ENCODE assay signal across 30 mouse cellular contexts in the genomic region with DNA sequence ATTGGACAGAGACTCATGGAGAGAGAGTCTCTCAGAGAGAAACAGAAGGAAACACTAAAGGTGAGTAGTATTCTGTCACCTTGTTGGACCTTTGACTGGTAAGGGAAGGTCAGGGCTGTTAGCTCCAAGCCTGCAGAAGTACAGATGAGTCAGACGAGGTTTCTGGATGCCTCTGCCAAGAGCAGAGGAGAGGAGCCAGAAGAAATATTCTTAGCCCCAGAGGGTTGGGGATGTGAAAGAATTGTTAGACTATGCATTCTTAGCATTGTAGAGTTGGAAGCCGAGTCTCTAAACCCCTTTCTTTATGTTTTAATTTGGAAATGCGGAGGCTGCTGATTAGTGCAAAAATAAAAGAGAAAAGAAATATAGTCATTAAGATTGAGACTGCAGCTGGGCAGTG. TPM values are rescaled to one million over a fixed set of nuclear protein-coding genes. Genes with fewer than 3 reads are reported as not detected.
A peak's percentile ranks its signal among the peaks of the same experiment; 100 is the strongest.
DNase-seq lines count a peak whose midpoint lies in the region; TF ChIP-seq lines count a peak whose summit lies in the region.
"Had no signal": no experiment of that assay in that cellular context is flagged by ENCODE, and none has a peak within 500 bp of the region (broad histone marks: within the 10 kb centered on the region; RNA-seq: fewer than 3 reads in every experiment).

No protein-coding gene starts in this region.

- TF ChIP-seq POLR2A in cerebellum, adult 2 months (IDR thresholded peaks at IDR 0.05; ENCODE audit: borderline replicate concordance, insufficient read depth, low read length), result no peak

- intact Hi-C loops in heart, postnatal 10 days (cut with DNase I), result no loop called here

- no peaks in the 10 kb centered on the region for H3K27me3 ChIP-seq in cerebellum, adult 2 months (ENCODE audit: control insufficient read depth, insufficient read depth, low read length)
- H3K27me3 ChIP-seq: embryonic facial prominence, embryonic 12.5 days; forebrain, embryonic 15.5 days; heart, embryonic 15.5 days; hindbrain, embryonic 13.5 days; liver, embryonic 12.5 days; midbrain, embryonic 12.5 days; stomach, embryonic 15.5 days had no signal

- TF ChIP-seq CTCF in cerebellum, adult 2 months (IDR thresholded peaks at IDR 0.05; ENCODE audit: borderline replicate concordance, insufficient read depth, low read depth, low read length), result no peak

- 61% methylated on average over 3 of the region's 3 CpGs for WGBS in cerebellum, adult 2 months

- DNase-seq in adrenal gland, adult 8-10 months, result peak; percentile 39
- DNase-seq in adrenal gland, postnatal 25 days, result no peak
- peak; percentile 25 to 30 for DNase-seq in heart, postnatal 10 days
- no peak for DNase-seq in heart, adult 11 months
- DNase-seq in adrenal gland, postnatal 36 days, result peak; percentile 46 to 47
- DNase-seq in urinary bladder, postnatal 25 days (ENCODE audit: low spot score), result no peak
- DNase-seq in thymus, postnatal 10 days (ENCODE audit: low spot score in 2 of 2), result no peak
- DNase-seq in cerebellum, adult 2 months, result no peak
- DNase-seq: cerebellum, adult 9-10 months; embryo, embryonic 11 days; heart, postnatal 4 days; kidney, adult 8-10 months; kidney, postnatal 4 days; left cerebral cortex, postnatal 4 days; liver, postnatal 0 days; lung, postnatal 36 days; retina, postnatal 1 day; right cerebral cortex, postnatal 25 days; thymus, postnatal 14 days had no signal

- no peak overlapping the region for H3K4me3 ChIP-seq in cerebellum, adult 2 months (replicated peaks; ENCODE audit: insufficient read depth, low read depth, low read length)
- H3K4me3 ChIP-seq: embryonic facial prominence, embryonic 12.5 days; forebrain, embryonic 10.5 days; forebrain, embryonic 15.5 days; heart, embryonic 10.5 days; heart, embryonic 15.5 days; hindbrain, embryonic 13.5 days; liver, embryonic 12.5 days; megakaryocyte, embryonic 14.5 days; midbrain, embryonic 12.5 days; stomach, embryonic 15.5 days had no signal

- H3K4me1 ChIP-seq in cerebellum, adult 2 months (ENCODE audit: control insufficient read depth, insufficient read depth, low read length), result peaks cover 5% of the 10 kb centered on the region; the same call in 1 of the 2 replicates
- H3K4me1 ChIP-seq: forebrain, embryonic 10.5 days; forebrain, embryonic 15.5 days; heart, embryonic 10.5 days; heart, embryonic 15.5 days; hindbrain, embryonic 13.5 days; liver, embryonic 12.5 days; midbrain, embryonic 12.5 days had no signal

- no peak overlapping the region for H3K27ac ChIP-seq in cerebellum, adult 2 months (ENCODE audit: insufficient read depth, low read length)
- H3K27ac ChIP-seq: embryonic facial prominence, embryonic 12.5 days; forebrain, embryonic 10.5 days; forebrain, embryonic 15.5 days; heart, embryonic 10.5 days; heart, embryonic 15.5 days; hindbrain, embryonic 13.5 days; kidney, postnatal 0 days; liver, embryonic 12.5 days; midbrain, embryonic 12.5 days; stomach, embryonic 15.5 days had no signal

RNA-seq across cellular contexts. Expression of a gene that starts 6.5 kb away (rescaled TPM):
- total RNA-seq in adrenal gland, adult 8-10 months (2022), result 1 to 10 TPM in 3 of 4 experiments, under 1 TPM in 1; 0.64 to 1.3 (median 1.1) TPM
- total RNA-seq in adrenal gland, postnatal 25 days (2021), result 0.58 and 1.0 TPM in 2 replicates
- 1 to 10 TPM in 1 of 2 experiments, under 1 TPM in 1; 0.45 to 1.1 TPM for total RNA-seq in heart, postnatal 10 days (2021)
- under 1 TPM; 0.56 to 0.86 TPM for total RNA-seq in adrenal gland, postnatal 36 days (2021)
- 0.30 and 0.49 TPM in 2 replicates for polyA plus RNA-seq in cerebellum, adult 2 months (2012; rRNA removed)

RNA-seq across cellular contexts. Expression of a gene that starts 21.3 kb away (rescaled TPM):
- total RNA-seq in adrenal gland, adult 8-10 months (2022), result 100 to 1,000 TPM; 103 to 136 (median 114) TPM
- 113 and 114 TPM in 2 replicates for total RNA-seq in adrenal gland, postnatal 25 days (2021)
- 100 to 1,000 TPM; 106 to 108 TPM for total RNA-seq in heart, postnatal 10 days (2021)
- total RNA-seq in adrenal gland, postnatal 36 days (2021), result 100 to 1,000 TPM; 115 to 138 TPM
- 121 and 127 TPM in 2 replicates for polyA plus RNA-seq in cerebellum, adult 2 months (2012; rRNA removed)

Comparison
In these comparisons a context has a peak if more than half of its experiments do, and no peak if none do; other contexts are left out.
1. DNase-seq: peak in adrenal gland, adult 8-10 months (single experiment), heart, postnatal 10 days (2 of 2) and adrenal gland, postnatal 36 days (2 of 2); none in adrenal gland, postnatal 25 days (single experiment), heart, adult 11 months (single experiment), urinary bladder, postnatal 25 days (single experiment), thymus, postnatal 10 days (0 of 2) and cerebellum, adult 2 months (0 of 2).